Mouse (Mus musculus): ENCODE measurements around the gene Gm13283. TPM values are rescaled to one million over a fixed set of nuclear protein-coding genes. Genes with fewer than 3 reads are reported as not detected.
"Not testable (repeated sequence)": the region's sequence is repeated elsewhere in the genome, so short reads cannot be mapped to it uniquely, and the experiment has no call there.

Gm13283 gene
- polyA plus RNA-seq, 1 experiment from 2014 or later = 0.14 TPM

DNA sequence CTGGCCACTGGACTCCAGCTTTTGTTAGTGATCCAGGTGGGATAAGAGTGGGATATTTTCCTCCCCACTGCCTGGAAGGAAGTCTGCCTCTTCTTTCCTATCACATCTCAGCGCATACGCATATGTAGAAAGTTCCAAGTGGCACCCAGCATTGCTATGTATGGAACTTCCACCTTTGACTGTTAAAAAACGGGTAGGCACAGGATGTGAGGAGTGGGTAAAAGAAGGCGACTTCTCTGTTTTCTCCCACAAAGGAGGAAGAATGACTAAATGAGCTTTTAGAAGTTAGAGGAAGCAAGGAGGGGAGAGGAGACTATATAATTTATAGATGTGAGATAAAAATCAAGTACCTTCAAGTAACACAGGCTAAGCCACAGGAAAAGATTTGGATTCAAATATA, 18.5 kb upstream of the Gm13283 start:
- no peaks in the 10 kb centered on the region for H3K36me3 ChIP-seq
- H3K4me1 ChIP-seq (replicated peaks) = 0 out of 2 replicates have a peak, but pooled peaks cover 4% of the 10 kb centered on the region
- no peak overlapping the region for H3K4me3 ChIP-seq
- H3K9ac ChIP-seq = no peak overlapping the region
- no peaks in the 10 kb centered on the region for H3K9me3 ChIP-seq (replicated peaks)
- H3K4me2 ChIP-seq = no peak overlapping the region
- ATAC-seq (ENCODE audit: insufficient number of reproducible peaks, low FRiP score) = no peak
- 74% methylated on average over 4 of the region's 4 CpGs for WGBS
- H3K27ac ChIP-seq (ENCODE audit: poor library complexity, severe bottlenecking) = no peak overlapping the region
- H3K27me3 ChIP-seq (replicated peaks) = no peaks in the 10 kb centered on the region

DNA sequence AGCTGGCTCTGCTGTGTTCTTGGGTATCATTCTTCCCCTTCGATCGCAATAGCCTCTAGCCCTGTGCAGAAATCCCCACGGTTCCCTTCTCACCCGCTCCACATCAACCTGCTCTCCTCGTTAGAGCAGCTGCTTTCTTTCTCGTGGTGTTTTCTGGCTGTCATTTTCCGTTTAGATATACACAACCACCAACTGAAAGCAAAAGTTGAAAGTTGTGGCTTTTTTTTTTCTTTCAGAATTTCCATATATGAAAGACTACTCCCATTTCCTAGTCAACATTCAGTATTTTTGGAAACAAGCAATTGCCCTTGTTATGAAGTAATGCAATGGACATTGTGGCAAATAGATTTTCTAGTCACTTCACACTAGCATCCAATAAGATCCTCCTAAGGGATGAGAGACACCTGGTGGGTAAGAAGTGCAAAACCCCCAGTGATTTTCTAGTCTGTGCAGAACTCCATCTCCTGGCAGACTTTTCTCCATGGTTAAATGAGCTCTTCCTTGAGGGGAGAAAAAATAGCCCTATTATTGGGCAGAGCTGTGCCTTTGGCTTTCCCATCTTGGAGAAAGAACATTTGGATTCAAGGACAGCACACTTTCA, 17.0 kb upstream of the Gm13283 start:
- H3K9ac ChIP-seq = no peak overlapping the region
- WGBS = 72% methylated on average over 7 of the region's 7 CpGs

DNA sequence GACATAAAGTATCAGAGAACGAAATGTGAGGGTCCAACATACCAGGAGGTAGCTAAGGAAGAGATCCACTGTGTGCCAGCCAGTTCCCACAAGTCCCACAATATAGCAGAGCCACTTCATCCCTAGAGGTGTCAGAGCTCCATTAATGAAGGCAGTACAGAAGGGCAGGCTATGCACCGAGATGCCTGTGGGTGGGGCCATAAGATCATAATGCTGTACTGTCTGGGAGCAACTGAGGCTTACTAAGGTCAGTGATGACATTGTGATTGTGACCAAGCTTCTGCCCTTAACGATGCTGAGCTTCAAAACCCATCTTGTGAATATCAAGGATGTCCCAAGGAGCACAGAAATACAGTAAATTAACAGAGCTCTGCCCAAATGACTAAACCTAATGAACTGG, 15.7 kb upstream of the Gm13283 start:
- no peak overlapping the region for H3K9ac ChIP-seq
- H3K4me2 ChIP-seq = no peak overlapping the region
- no peaks in the 10 kb centered on the region for H3K9me3 ChIP-seq (replicated peaks)
- H3K27me3 ChIP-seq (replicated peaks) = peaks cover 3% of the 10 kb centered on the region; the same call in 1 of the 2 replicates
- no peak for ATAC-seq (ENCODE audit: insufficient number of reproducible peaks, low FRiP score)
- H3K27ac ChIP-seq (ENCODE audit: poor library complexity, severe bottlenecking) = no peak overlapping the region
- no peaks in the 10 kb centered on the region for H3K36me3 ChIP-seq
- WGBS = 68% methylated on average over 3 of the region's 3 CpGs
- no peaks in the 10 kb centered on the region for H3K4me1 ChIP-seq (replicated peaks)
- H3K4me3 ChIP-seq = no peak overlapping the region

More for the DNA sequence above, 17.0 kb upstream of the Gm13283 start:
- no peak overlapping the region for H3K4me3 ChIP-seq
- no peak overlapping the region for H3K27ac ChIP-seq (ENCODE audit: poor library complexity, severe bottlenecking)
- no peaks in the 10 kb centered on the region for H3K9me3 ChIP-seq (replicated peaks)
- H3K4me1 ChIP-seq (replicated peaks) = 0 out of 2 replicates have a peak, but pooled peaks cover 2% of the 10 kb centered on the region
- H3K36me3 ChIP-seq = no peaks in the 10 kb centered on the region
- no peaks in the 10 kb centered on the region for H3K27me3 ChIP-seq (replicated peaks)
- ATAC-seq (ENCODE audit: insufficient number of reproducible peaks, low FRiP score) = no peak
- H3K4me2 ChIP-seq = no peak overlapping the region

DNA sequence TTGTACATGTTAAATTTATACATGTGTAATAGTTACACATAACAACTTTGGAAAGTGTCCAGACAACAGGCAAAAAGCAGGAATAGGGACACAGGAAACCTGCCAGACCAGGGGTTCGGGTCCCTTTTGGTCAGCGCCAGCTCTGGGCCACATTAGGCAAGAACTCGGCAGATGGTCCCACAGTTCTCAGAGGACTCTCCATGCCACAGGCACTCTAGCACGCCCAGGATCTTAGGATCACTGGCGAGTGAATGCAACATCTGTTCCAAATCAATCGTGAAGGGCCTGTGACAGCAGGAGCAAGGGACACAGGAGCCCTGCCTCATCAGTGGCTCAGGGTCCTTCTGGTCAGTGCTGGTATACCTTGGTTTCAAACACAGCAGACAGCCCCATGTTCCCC, 10.0 kb upstream of the Gm13283 start:
- 53% methylated on average over 6 of the region's 6 CpGs for WGBS
- Histone ChIP-seq H3K9me3 (replicated peaks) (no peaks in the 10 kb centered on the region), H3K9ac (no peak overlapping the region), H3K27ac (ENCODE audit: poor library complexity, severe bottlenecking) (no peak overlapping the region), H3K36me3 (no peaks in the 10 kb centered on the region), H3K4me1 (replicated peaks) (no peaks in the 10 kb centered on the region), H3K4me2 (no peak overlapping the region), H3K27me3 (replicated peaks) (peaks cover 3% of the 10 kb centered on the region; the same call in 1 of the 2 replicates), H3K4me3 (no peak overlapping the region)
- no peak for ATAC-seq (ENCODE audit: insufficient number of reproducible peaks, low FRiP score)

DNA sequence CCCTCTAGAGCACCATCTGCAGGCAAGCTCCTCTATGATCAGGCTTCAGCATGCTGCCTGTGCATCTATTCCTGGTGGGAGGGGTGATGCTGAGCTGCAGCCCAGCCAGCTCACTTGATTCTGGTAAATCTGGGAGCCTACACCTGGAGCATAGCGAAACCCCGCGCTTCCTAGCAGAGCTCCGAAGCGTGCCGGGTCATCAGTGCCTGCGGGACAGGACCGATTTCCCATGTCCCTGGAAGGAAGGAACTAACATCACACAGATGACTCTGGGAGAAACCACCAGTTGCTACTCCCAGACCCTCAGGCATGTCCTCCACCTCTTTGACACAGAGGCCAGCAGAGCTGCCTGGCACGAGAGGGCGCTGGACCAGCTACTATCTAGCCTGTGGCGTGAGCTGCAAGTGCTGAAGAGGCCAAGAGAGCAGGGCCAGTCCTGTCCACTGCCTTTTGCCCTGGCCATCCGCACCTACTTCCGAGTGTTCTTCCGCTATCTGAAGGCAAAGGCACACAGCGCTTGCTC, 5.0 kb upstream of the Gm13283 start, which contains the start of gene Gm13271:
Gene Gm13271, plus strand, starts transcription at position 51 of the 523 bp plus-strand sequence.
- H3K4me1 ChIP-seq (replicated peaks); H3K9ac ChIP-seq; H3K27me3 ChIP-seq (replicated peaks); H3K36me3 ChIP-seq; H3K4me2 ChIP-seq; ATAC-seq (ENCODE audit: insufficient number of reproducible peaks, low FRiP score); H3K27ac ChIP-seq (ENCODE audit: poor library complexity, severe bottlenecking); H3K4me3 ChIP-seq; H3K9me3 ChIP-seq (replicated peaks): not testable (repeated sequence)
- WGBS = 56% methylated on average over 15 of the region's 15 CpGs

DNA sequence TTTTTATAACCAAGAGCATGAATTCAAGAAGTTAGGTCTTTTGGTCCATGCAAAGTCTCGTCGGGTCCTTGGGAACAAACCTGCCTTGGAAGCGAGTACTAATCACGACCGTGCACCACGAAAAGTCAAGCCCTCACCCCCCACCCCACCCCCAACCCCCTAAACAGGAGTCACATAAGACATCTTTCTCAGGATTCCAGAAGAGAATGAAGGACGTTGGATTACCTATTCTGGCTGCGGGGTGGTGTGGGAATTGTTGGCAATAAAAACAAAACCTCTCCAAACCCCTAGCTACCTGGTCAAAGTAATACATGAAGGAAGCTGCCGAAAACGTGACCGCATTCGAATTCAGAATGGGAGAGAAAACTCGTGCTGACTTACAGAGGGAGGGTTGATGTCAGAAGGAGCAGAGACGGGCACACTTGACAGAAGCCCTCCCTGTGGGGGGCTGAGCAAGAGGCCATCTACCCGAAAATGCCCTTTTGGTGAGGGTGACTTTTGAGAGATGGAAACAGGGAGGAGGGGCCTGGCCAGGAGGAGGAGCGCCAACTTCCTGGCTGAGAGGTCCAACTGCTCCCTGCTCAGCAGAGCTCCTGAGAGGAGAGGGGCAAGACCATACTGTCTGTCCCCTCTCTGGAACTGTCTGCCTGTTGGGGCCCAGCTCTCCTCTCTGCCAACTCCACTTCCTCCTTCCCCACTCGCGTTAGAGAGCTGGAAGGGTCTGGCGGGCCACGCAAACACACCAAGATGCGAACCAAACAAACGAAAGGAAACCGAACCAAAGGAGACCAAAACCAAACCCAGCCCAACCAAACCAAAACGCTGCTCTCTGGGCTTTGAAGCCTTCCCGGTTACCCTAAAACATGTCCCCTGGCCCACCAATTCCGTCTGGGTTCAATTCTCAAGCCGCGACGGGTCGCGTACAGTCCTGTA, 3.1 kb upstream of the Gm13283 start:
- not testable (repeated sequence) for H3K9me3 ChIP-seq (replicated peaks); H3K4me1 ChIP-seq (replicated peaks); ATAC-seq (ENCODE audit: insufficient number of reproducible peaks, low FRiP score); H3K36me3 ChIP-seq; H3K27me3 ChIP-seq (replicated peaks)
- 9% methylated on average over 29 of the region's 31 CpGs for WGBS
- Histone ChIP-seq H3K4me2 (peak overlapping the region; percentile 77), H3K4me3 (peak overlapping the region; percentile 64), H3K27ac (ENCODE audit: poor library complexity, severe bottlenecking) (peak overlapping the region; percentile 98), H3K9ac (peak overlapping the region; percentile 85)

DNA sequence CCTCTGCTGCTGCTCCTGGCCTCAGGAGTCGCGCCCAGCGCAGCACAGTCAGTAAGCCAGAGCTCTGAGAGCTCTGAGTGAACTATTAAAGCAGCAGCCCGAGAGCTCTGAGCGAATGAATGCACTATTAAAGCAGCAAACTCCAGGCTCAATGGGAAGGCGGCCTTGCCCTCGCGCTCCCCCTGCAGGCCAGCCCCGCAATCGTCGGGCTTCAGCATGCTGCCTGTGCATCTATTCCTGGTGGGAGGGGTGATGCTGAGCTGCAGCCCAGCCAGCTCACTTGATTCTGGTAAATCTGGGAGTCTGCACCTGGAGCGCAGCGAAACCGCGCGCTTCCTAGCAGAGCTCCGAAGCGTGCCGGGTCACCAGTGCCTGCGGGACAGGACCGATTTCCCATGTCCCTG, 2.3 kb upstream of the Gm13283 start:
- Histone ChIP-seq H3K9ac (peak overlapping the region; percentile 85), H3K4me2 (peak overlapping the region; percentile 77), H3K27ac (ENCODE audit: poor library complexity, severe bottlenecking) (peak overlapping the region; percentile 98), H3K4me3 (peak overlapping the region; percentile 64)
- WGBS = under 1% methylated on average over 21 of the region's 21 CpGs
- ATAC-seq (ENCODE audit: insufficient number of reproducible peaks, low FRiP score) = peak; percentile 97
- H3K4me1 ChIP-seq (replicated peaks); H3K27me3 ChIP-seq (replicated peaks); H3K36me3 ChIP-seq; H3K9me3 ChIP-seq (replicated peaks): not testable (repeated sequence)

DNA sequence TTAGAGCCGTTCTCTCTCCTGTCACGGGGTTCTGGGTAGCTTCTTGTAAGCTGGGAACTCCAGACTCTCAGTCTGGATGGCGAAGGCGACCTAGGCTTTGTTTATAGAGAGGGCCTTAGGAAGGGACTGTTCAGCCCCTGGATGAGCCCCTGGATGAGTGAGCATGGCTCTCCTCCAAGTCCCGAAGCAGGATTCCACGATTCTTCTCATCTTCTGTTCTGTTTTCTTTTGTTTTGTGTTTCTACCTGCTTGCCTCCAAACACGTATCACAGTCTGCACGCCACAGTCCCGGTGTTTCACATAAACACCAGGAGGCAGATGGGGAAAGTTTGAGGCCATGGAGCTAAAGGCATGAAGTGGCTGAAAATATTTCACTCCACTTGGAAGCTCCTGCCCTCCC, 1.2 kb upstream of the Gm13283 start:
- H3K4me2 ChIP-seq; H3K4me3 ChIP-seq; H3K36me3 ChIP-seq; H3K4me1 ChIP-seq (replicated peaks); H3K9me3 ChIP-seq (replicated peaks); H3K27ac ChIP-seq (ENCODE audit: poor library complexity, severe bottlenecking); ATAC-seq (ENCODE audit: insufficient number of reproducible peaks, low FRiP score); H3K9ac ChIP-seq; H3K27me3 ChIP-seq (replicated peaks): not testable (repeated sequence)
- 80% methylated on average over 9 of the region's 9 CpGs for WGBS

DNA sequence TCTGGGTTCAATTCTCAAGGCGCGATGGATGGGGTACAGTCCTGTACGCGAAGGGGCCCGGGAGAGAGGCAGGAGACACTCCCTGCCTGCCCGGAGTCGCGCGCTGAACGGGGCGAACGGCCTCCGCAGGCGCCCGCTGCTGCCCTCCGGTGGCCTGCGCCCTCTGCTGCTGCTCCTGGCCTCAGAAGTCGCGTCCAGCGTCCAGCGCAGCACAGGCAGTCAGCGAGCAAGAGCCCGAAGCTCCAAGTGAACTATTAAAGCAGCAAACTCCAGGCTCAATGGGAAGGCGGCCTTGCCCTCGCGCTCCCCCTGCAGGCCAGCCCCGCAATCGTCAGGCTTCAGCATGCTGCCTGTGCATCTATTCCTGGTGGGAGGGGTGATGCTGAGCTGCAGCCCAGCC, 512 bp downstream of the Gm13283 start:
- peak overlapping the region; percentile 61; the same call in 1 of the 2 replicates for H3K9ac ChIP-seq
- peak overlapping the region; percentile 58 for H3K4me2 ChIP-seq
- WGBS = under 1% methylated on average over 24 of the region's 28 CpGs
- not testable (repeated sequence) for H3K27ac ChIP-seq (ENCODE audit: poor library complexity, severe bottlenecking); H3K9me3 ChIP-seq (replicated peaks); H3K36me3 ChIP-seq; H3K27me3 ChIP-seq (replicated peaks); H3K4me1 ChIP-seq (replicated peaks); ATAC-seq (ENCODE audit: insufficient number of reproducible peaks, low FRiP score)
- peak overlapping the region; percentile 36 for H3K4me3 ChIP-seq

DNA sequence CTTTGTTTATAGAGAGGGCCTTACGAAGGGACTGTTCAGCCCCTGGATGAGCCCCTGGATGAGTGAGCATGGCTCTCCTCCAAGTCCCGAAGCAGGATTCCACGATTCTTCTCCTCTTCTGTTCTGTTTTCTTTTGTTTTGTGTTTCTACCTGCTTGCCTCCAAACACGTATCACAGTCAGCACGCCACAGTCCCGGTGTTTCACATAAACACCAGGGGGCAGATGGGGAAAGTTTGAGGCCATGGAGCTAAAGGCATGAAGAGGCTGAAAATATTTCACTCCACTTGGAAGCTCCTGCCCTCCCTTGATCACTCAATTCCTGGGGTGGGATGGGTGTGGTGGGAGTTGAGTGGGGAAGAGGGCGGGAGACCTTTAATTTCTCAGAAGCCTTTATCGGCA, 1.9 kb downstream of the Gm13283 start:
- not testable (repeated sequence) for H3K4me2 ChIP-seq; H3K36me3 ChIP-seq; H3K9me3 ChIP-seq (replicated peaks); H3K4me3 ChIP-seq; H3K4me1 ChIP-seq (replicated peaks); H3K27ac ChIP-seq (ENCODE audit: poor library complexity, severe bottlenecking); ATAC-seq (ENCODE audit: insufficient number of reproducible peaks, low FRiP score); H3K27me3 ChIP-seq (replicated peaks); H3K9ac ChIP-seq
- WGBS = 65% methylated on average over 6 of the region's 8 CpGs

DNA sequence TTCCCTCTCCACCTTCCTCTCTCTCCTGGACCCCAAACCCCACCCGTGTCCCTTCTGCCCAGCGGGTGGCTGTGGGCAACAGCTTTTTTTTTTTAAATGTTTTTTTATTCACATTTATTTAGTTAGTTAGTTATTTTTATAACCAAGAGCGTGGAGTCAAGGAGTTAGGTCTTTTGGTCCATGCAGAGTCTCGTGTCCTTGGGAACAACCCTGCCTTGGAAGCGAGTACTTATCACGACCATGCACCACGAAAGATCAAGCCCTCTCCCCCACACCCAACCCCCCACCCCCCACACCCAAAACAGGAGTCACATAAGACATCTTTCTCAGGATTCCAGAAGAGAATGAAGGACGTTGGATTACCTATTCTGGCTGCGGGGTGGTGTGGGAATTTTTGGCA, 2.4 kb downstream of the Gm13283 start:
- not testable (repeated sequence) for H3K27me3 ChIP-seq (replicated peaks); H3K4me1 ChIP-seq (replicated peaks); ATAC-seq (ENCODE audit: insufficient number of reproducible peaks, low FRiP score); H3K4me3 ChIP-seq; H3K27ac ChIP-seq (ENCODE audit: poor library complexity, severe bottlenecking); H3K36me3 ChIP-seq; H3K9me3 ChIP-seq (replicated peaks); H3K9ac ChIP-seq
- peak overlapping the region; percentile 53; the same call in 1 of the 2 replicates for H3K4me2 ChIP-seq
- 45% methylated on average over 9 of the region's 9 CpGs for WGBS
